Mouse (Mus musculus) stomach, postnatal 0 days (tissue): ENCODE data around the gene Pknox2.

ENCODE experiments used
- CTCF ChIP-seq: IDR thresholded peaks from 2 replicates; pipeline ENCODE4 v1.5.1; 2016; ENCODE audit warnings: antibody characterized with exemption, low read depth, mild to moderate bottlenecking, moderate library complexity
- EP300 ChIP-seq: optimal IDR thresholded peaks from 2 replicates; pipeline ENCODE3; 2016; ENCODE audit warnings: antibody characterized with exemption

DNA sequence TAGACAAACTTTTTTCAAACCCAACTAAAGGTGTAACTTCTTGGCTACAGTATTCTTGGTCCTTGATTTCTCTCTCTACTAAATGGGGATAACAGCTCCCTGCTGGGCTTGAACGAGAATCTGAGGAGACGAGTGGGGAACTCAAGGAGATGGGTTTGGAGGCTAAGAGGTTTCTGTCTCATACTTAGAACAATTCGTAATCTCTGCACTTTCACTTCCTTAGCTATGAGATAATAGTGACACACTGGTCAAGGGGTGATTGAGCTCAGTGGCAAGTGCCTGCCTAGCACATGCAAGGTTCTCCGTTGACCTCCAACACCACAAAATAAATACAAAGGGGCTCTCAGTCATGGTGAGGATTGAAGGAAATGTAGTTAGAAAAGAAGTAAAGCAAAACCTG, 215.6 kb downstream of the Pknox2 start:
- TF ChIP-seq CTCF: no peak
- no peak for TF ChIP-seq EP300
